Mouse (Mus musculus) right cerebral cortex, adult 2 months (tissue): ENCODE measurements at regions not wholly inside any gene's neighbourhood (a gene's known extent, or its start where the extent isn't known, plus 50 kb on each side); places are given as distances from the start of the nearest gene placed in this dataset.

Experiments
- DNase-seq, 2 experiments: peaks; one replicate each; pipeline ENCODE4 v3.0.0; 2021 to 2022; ENCODE audit warnings: low spot score in 2 of 2

DNA sequence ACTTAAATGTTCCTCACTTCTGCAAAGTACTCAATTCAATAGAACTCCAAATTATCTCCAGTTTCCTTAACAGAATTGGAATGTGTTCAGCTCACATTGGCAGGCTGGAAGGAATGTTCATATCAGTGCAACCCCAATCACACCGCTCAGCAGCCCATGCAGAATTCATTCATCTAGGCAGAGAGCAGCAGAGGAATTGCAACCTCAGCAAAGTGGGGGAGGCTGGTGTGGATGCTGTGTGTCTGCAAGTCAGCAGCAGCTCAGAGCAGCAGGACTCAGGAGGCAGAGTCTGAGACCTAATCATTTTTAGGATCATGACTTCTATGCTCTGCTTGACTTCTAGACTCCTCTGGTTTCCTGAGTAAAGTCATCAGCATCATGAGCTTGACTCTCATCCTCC is 100.7 kb upstream of the Chrna7 start:
- DNase-seq, result no peak

GRCm38 (mm10) chr7:63319594-63319993 is 107.2 kb upstream of the Chrna7 start:
- peak; percentile 80 to 81 for DNase-seq

DNA sequence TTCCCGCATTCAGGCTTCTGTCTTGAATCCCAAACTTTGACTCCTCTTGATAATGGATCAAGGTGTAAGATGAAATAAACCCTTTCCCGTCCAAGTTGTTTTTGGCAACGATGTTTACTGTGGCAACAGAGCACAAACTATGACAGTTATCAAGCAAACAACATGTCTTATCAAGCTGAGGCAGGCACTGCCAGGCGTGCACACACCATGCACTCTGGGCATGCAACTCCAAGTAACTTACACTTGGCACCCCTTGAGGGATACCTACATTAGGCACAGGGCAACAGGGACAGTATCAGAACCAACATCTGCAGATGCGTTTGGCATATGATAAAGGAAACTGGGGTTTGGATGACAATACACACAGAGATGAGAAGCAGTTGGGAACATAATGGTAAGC is 108.8 kb upstream of the Chrna7 start:
- no peak for DNase-seq

DNA sequence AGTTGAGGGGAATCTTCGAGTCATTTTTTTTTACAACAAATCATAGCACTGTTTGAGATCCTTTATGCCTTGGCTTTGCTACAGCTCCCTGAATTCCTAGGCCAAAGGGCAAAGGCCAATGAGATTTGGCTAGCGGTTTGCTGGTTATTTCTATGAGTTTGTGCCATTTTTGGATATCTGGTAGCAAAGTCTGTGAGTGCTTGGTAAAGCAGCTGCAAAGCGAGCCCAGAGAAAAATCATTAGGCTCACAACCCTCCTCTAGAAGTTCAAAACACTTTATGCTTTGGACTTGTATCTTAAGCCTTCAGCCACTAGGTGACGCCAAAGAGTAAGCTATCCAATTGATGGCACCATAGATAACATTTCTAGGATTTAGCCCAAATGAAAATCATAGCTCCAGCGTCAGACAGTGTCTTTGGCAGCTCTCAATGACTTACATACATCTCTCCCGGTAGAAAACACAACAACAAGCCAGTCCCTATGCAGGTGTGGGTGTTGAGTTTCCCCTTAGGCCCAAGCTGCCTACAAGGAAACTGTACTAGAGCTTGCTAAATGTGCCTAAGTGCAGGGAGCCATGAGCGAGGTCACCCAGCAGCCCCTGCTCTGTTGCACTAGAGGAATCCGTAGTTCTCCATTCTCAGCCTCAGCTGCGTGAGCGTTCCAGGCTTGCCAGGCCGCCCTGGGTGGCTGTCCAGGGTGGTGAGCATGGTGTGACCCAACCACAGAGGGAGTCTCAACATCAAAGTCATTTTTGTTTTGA is 109.8 kb upstream of the Chrna7 start:
- peak; percentile 82 to 87 for DNase-seq

GRCm38 (mm10) chr7:63335146-63335545 is 109.4 kb upstream of the Otud7a start:
- DNase-seq, result peak; percentile 65 to 71

GRCm38 (mm10) chr7:63336072-63336471 is 108.5 kb upstream of the Otud7a start:
- no peak for DNase-seq

- DNase-seq, result no peak
Measured at GRCm38 (mm10) chr7:63341716-63342115, 102.8 kb upstream of the Otud7a start.

GRCm38 (mm10) chr7:63345671-63346392 is 98.7 kb upstream of the Otud7a start:
- DNase-seq, result peak; percentile 91 to 93

- peak in 1 of 2 experiments; percentile 45 for DNase-seq
Measured at GRCm38 (mm10) chr7:63346393-63346730, 98.2 kb upstream of the Otud7a start.
